Mouse (Mus musculus) hindbrain, embryonic 16.5 days (tissue): ENCODE data around the gene Rasgef1b. TPM values are rescaled to one million over a fixed set of nuclear protein-coding genes. Genes with fewer than 3 reads are reported as not detected.

Experiments
- ATAC-seq: fragments of 200-750 bp; cut with Nextera tagmentation; 2 replicates; pipeline ENCODE4 v1.8.0; 2017; ENCODE audit warnings: moderate TSS enrichment, moderate library complexity
- H3K27ac ChIP-seq: fragments of 300-500 bp; sonication (generic); 2 replicates; pipeline ENCODE4 v1.5.1; 2014; ENCODE audit warnings: low read depth, mild to moderate bottlenecking, control low read depth, low read length, moderate library complexity
- H3K27me3 ChIP-seq: fragments of 300-500 bp; sonication (generic); replicated peaks from 2 replicates; pipeline ENCODE4 v1.6.1; 2014; ENCODE audit warnings: low read length; ENCODE audit not compliant: control insufficient read depth, insufficient read depth
- H3K36me3 ChIP-seq: fragments of 300-500 bp; sonication (generic); 2 replicates; pipeline ENCODE4 v1.6.1; 2014; ENCODE audit warnings: mild to moderate bottlenecking, low read length, moderate library complexity, mixed read lengths; ENCODE audit not compliant: control insufficient read depth, insufficient read depth
- H3K4me1 ChIP-seq: fragments of 300-500 bp; sonication (generic); 2 replicates; pipeline ENCODE4 v1.6.1; 2014; ENCODE audit warnings: low read depth, low read length; ENCODE audit not compliant: control insufficient read depth, insufficient read depth
- H3K4me2 ChIP-seq: fragments of 300-500 bp; sonication (generic); 2 replicates; pipeline ENCODE4 v1.6.1; 2014; ENCODE audit warnings: mild to moderate bottlenecking, low read length, control low read depth, moderate library complexity
- H3K4me3 ChIP-seq: fragments of 300-500 bp; sonication (generic); 2 replicates; pipeline ENCODE4 v1.5.1; 2014; ENCODE audit warnings: mild to moderate bottlenecking, low read length, control low read depth, moderate library complexity
- H3K9ac ChIP-seq: fragments of 300-500 bp; sonication (generic); 2 replicates; pipeline ENCODE4 v1.6.1; 2014; ENCODE audit warnings: low read depth, mild to moderate bottlenecking, control low read depth, low read length, moderate library complexity
- H3K9me3 ChIP-seq: fragments of 300-500 bp; sonication (generic); 2 replicates; pipeline ENCODE4 v1.6.1; 2014; ENCODE audit warnings: mild to moderate bottlenecking, low read length, moderate library complexity; ENCODE audit not compliant: control insufficient read depth
- WGBS: fragments of 180-500 bp; shearing (Covaris S2); extraction: QIAGEN DNeasy Blood & Tissue Kit; methylation state at CpG from one replicate; pipeline ENCODE4 v1.1.7; 2014; 5-methylcytosine and 5-hydroxymethylcytosine counted together
- polyA plus RNA-seq: library from polyadenylated mRNA; unstranded; fragments of >200 nt; fragmentation: Nextera tagmentation; extraction: Ambion mirVana; gene quantifications from 2 replicates; pipeline ENCODE4 v1.2.1, GENCODE M21; 2015

Gene Rasgef1b
- polyA plus RNA-seq, 1 experiment from 2014 or later, result 43.5 TPM

DNA sequence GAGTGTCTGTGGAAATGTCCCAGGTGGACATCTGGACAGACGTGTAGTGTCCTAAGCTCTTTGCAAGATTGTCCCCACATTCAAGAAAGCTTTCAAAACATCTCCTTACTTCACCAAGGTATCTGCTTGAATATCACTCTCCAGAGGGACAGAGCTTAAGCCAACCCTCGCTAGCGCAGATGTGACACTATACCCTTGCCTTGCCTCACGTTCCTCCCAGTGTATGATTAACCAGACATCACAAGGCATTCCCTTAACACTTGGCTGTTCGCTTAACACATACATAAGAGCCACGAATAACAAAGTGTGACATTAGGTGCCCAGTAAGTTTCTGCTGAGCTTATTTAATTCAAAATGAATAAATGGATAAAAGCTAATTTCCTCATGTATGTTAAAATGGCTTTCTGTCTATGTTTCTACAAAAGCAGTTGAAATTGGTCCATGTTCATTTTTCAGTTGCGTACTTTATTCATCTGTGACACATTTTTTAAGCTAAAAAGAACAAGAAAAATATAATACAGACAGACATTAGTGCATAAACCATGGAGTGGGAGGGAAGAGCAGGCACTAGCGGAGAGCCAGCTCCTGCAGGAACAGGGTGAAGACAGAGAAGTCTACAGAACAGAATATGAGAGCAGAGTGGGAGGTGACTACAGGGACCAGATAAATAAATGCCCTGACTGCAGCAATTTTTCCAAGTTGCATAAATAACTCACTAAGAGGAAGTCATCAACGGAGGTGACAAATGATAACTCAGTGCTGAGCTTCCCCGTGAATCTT, 126.4 kb downstream of the Rasgef1b start:
- peaks cover 27% of the 10 kb centered on the region for H3K4me1 ChIP-seq
- 67% methylated on average over 10 of the region's 10 CpGs for WGBS

DNA sequence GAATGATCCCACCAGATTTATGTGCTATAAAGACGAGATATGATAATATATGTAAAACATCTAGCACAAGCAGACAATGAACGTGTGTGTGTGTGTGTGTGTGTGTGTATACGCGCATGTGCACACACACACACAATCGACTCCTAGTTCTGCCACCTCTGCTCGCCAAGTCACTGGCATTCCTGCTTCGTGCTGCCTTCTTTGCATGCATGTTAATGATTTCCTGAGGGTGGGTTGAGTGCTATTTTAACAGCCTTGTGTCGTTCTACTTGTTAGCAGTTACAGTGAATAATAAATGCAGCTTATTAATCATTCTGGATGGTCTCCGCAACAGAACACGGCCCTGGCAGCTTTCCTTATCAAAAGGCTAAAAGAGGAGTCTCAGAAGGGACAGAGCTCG, 129.5 kb downstream of the Rasgef1b start:
- Histone ChIP-seq H3K4me3 (no peak overlapping the region), H3K4me1 (peaks cover 20% of the 10 kb centered on the region), H3K9ac (peak overlapping the region; percentile 15; the same call in 1 of the 2 replicates), H3K4me2 (no peak overlapping the region), H3K27ac (0 out of 2 replicates have a peak overlapping the region, but pooled peaks have one; percentile 21), H3K36me3 (no peaks in the 10 kb centered on the region), H3K27me3 (no peaks in the 10 kb centered on the region), H3K9me3 (no peaks in the 10 kb centered on the region)
- ATAC-seq, result no peak
- WGBS, result 46% methylated on average over 11 of the region's 11 CpGs

More for the DNA sequence above, 126.4 kb downstream of the Rasgef1b start:
- Histone ChIP-seq H3K4me3 (no peak overlapping the region), H3K27ac (no peak overlapping the region), H3K36me3 (no peaks in the 10 kb centered on the region), H3K9me3 (no peaks in the 10 kb centered on the region), H3K9ac (no peak overlapping the region), H3K4me2 (no peak overlapping the region), H3K27me3 (no peaks in the 10 kb centered on the region)
- no peak for ATAC-seq

DNA sequence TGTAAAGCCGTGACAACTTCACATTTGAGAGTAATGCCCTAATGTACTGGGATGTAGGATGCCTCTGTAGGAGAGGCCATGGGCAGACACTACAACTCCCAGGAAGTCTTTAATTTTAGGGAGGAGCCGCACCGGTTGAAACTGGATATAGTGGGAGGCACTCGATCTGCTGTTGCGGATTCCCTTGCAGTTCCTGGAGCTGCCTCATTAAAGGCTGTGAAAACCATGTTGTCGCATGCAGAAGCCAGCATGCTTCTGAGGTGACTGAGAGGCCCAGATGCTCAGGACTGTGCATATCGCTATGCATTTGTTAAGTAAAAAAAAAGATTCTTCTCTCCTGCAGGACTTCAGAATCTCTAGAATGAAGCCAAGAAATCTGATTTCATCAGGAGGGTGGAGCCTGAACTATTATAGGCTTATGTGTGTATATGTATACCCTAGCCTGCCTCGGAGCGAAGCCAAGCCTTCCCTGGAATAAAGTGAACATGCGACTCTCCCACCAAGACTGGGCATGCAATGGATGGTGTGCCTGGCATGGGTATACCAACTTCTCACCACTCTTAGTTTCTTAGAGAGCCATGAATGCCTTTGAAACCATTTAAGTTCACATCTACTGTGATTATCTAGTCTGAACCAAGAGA, 130.3 kb downstream of the Rasgef1b start:
- Histone ChIP-seq H3K9ac (no peak overlapping the region), H3K9me3 (no peaks in the 10 kb centered on the region), H3K27me3 (no peaks in the 10 kb centered on the region), H3K27ac (peak overlapping the region; percentile 58; the same call in 1 of the 2 replicates), H3K4me2 (no peak overlapping the region), H3K36me3 (no peaks in the 10 kb centered on the region), H3K4me3 (no peak overlapping the region), H3K4me1 (peaks cover 20% of the 10 kb centered on the region)
- ATAC-seq, result peak; percentile 60
- WGBS, result 48% methylated on average over 10 of the region's 10 CpGs

DNA sequence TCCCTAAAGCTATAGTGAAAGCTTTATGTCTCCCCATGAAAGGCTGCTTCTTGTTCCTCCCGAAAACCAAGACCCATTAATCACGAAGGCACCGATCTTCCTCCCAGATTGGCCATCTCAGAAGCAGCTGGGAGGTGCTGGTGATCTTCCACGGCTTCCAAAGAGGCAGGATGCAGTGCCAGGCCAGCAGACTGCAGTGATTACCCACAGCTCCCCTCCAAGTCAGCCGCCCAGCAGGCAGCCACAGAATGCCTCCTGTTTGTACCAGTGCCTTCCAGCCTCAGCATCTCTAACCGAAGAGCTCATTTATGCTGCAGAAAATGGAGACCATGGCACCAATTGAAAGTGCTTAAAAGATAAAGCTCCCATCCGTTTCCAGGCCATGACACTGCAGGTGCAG, 131.2 kb downstream of the Rasgef1b start:
- Histone ChIP-seq H3K27me3 (no peaks in the 10 kb centered on the region), H3K36me3 (no peaks in the 10 kb centered on the region), H3K9me3 (no peaks in the 10 kb centered on the region), H3K4me1 (peaks cover 20% of the 10 kb centered on the region), H3K9ac (no peak overlapping the region), H3K4me3 (no peak overlapping the region), H3K27ac (peak overlapping the region; percentile 51), H3K4me2 (no peak overlapping the region)
- ATAC-seq, result peak; percentile 75
- WGBS, result 31% methylated on average over 7 of the region's 7 CpGs

DNA sequence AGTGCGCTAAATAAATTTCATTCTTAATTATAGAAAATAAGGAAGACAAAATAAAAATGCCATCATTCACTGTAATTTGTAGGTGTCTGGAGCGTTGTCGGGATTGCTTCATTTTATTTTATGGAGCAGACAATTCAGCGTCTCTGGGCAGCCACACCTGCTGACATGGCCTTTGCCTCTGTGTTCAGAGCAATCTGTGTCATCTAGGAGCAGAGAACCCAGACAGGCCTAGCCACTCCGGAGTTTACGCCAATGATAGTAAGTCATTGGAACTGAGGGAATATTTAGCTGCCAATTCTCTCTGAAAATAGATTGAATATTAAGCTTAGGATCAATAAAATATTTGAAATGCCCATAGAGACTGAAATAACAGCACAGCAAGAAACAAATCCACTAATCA, 137.5 kb downstream of the Rasgef1b start:
- H3K27ac ChIP-seq, result no peak overlapping the region
- no peak for ATAC-seq
- H3K4me2 ChIP-seq, result no peak overlapping the region
- H3K9ac ChIP-seq, result no peak overlapping the region
- no peaks in the 10 kb centered on the region for H3K9me3 ChIP-seq
- no peaks in the 10 kb centered on the region for H3K4me1 ChIP-seq
- no peaks in the 10 kb centered on the region for H3K36me3 ChIP-seq
- no peaks in the 10 kb centered on the region for H3K27me3 ChIP-seq
- 67% methylated on average over 6 of the region's 6 CpGs for WGBS
- H3K4me3 ChIP-seq, result no peak overlapping the region

DNA sequence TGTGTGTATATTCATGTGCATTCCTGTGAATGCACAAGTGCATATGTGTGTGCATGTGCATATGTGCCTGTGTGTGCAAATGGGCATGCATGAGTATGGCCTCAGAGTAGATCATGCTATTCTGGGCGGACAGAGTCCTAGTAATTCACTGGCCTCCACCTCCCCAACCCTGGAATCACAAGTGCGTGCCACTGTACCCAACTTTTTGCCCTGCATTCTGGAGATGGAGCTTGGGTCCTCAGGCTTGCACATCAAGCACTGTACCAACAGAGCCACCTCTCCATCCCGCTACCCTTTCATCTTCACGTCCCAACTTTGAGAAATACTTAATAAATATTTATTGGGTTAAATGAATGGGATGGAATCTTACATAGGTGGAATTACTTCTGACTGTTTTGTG, 138.3 kb downstream of the Rasgef1b start:
- H3K9ac ChIP-seq, result no peak overlapping the region
- H3K27me3 ChIP-seq, result no peaks in the 10 kb centered on the region
- 88% methylated on average over 4 of the region's 4 CpGs for WGBS
- H3K4me2 ChIP-seq, result no peak overlapping the region
- ATAC-seq, result no peak
- H3K27ac ChIP-seq, result no peak overlapping the region
- no peaks in the 10 kb centered on the region for H3K9me3 ChIP-seq
- H3K4me3 ChIP-seq, result no peak overlapping the region
- no peaks in the 10 kb centered on the region for H3K4me1 ChIP-seq
- H3K36me3 ChIP-seq, result no peaks in the 10 kb centered on the region

DNA sequence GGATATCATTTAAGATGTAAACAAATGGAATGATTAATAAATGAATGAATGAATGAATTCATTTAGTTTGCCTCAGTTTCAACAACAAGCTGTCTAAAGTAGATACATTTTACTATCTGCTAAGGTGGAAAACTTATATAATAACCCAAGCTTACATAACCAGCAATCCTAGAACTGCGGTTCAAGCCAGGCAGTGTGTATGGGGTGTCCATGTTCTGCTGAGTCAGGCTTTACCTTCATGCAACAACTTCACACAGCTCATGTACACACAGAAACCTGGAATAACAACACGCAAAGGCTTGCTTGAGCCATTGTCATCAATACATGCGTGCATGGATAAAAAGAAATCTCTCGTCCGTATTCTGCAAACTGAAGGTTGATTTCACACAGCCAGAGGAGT, 140.9 kb downstream of the Rasgef1b start:
- no peaks in the 10 kb centered on the region for H3K27me3 ChIP-seq
- H3K4me1 ChIP-seq, result no peaks in the 10 kb centered on the region
- H3K9ac ChIP-seq, result no peak overlapping the region
- no peak overlapping the region for H3K4me2 ChIP-seq
- H3K4me3 ChIP-seq, result no peak overlapping the region
- no peaks in the 10 kb centered on the region for H3K9me3 ChIP-seq
- ATAC-seq, result no peak
- 93% methylated on average over 5 of the region's 5 CpGs for WGBS
- H3K27ac ChIP-seq, result no peak overlapping the region
- H3K36me3 ChIP-seq, result no peaks in the 10 kb centered on the region

DNA sequence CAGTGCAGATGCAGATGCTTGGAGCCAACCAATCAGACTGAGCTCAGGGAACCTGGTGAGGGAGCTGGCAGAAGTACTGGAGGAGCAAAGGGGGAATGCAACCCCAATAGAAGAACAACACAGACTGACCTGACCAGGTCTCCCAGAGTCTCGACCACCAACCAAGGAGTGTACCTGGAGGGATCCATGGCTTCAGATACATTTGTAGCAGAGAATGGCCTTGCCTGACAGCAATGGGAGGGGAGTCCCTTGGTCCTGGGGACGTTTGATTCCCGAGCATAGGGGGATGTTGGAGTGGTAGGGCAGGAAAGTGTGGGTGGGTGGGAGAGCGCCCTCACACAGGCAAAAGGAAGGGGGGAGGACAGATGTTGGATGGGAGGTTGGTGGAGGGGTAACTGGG, 141.3 kb downstream of the Rasgef1b start:
- Histone ChIP-seq H3K27ac (no peak overlapping the region), H3K4me2 (no peak overlapping the region)
- ATAC-seq, result no peak

DNA sequence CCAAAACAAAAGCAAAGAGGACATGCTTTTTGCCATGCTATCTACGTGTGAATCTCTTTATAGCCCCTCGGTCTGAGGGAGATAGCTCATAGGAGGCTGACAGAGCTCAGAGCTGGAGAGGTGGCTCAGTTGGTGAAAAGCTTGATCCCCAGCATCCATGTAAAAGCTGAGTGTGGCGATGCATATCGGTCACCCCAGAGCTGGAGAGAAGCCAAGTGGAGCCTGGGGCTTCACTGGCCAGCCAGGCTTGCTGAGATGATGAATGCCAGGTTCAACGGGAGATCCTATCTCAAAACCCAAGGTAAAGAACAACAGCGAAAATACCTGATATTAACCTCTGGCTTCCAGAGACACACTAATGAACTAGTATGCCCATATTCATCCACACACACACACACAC, 142.6 kb downstream of the Rasgef1b start:
- Histone ChIP-seq H3K36me3 (no peaks in the 10 kb centered on the region), H3K4me1 (no peaks in the 10 kb centered on the region), H3K4me3 (no peak overlapping the region), H3K4me2 (no peak overlapping the region), H3K9ac (no peak overlapping the region), H3K9me3 (no peaks in the 10 kb centered on the region), H3K27ac (no peak overlapping the region), H3K27me3 (no peaks in the 10 kb centered on the region)
- whole genome bisulfite sequencing, result 75% methylated on average over 6 of the region's 6 CpGs
- ATAC-seq, result no peak

More for the DNA sequence above, 141.3 kb downstream of the Rasgef1b start:
- H3K27me3 ChIP-seq, result no peaks in the 10 kb centered on the region
- H3K4me3 ChIP-seq, result no peak overlapping the region
- H3K9ac ChIP-seq, result no peak overlapping the region
- H3K9me3 ChIP-seq, result no peaks in the 10 kb centered on the region
- WGBS, result 81% methylated on average over 4 of the region's 4 CpGs
- H3K4me1 ChIP-seq, result no peaks in the 10 kb centered on the region
- H3K36me3 ChIP-seq, result no peaks in the 10 kb centered on the region
